Mouse (Mus musculus) stomach, embryonic 14.5 days (tissue): ENCODE results near the gene Zmiz1. TPM values are rescaled to one million over a fixed set of nuclear protein-coding genes. Genes with fewer than 3 reads are reported as not detected.

Experiments
- ATAC-seq: fragments of 200-750 bp; cut with Nextera tagmentation; 2 replicates; pipeline ENCODE4 v1.8.0; 2017; ENCODE audit warnings: low read depth, moderate TSS enrichment; ENCODE audit not compliant: insufficient number of reproducible peaks, insufficient read depth, low FRiP score
- H3K27ac ChIP-seq: fragments of 300-500 bp; sonication (generic); 2 replicates; pipeline ENCODE4 v1.5.1; 2014; ENCODE audit warnings: mild to moderate bottlenecking, low read length, moderate library complexity, mixed read lengths
- H3K27me3 ChIP-seq: fragments of 300-500 bp; sonication (generic); 2 replicates; pipeline ENCODE4 v1.6.1; 2014; ENCODE audit warnings: low read length, control low read depth, mixed read lengths; ENCODE audit not compliant: control insufficient read depth, insufficient read depth
- H3K36me3 ChIP-seq: fragments of 300-500 bp; sonication (generic); 2 replicates; pipeline ENCODE4 v1.6.1; 2014; ENCODE audit warnings: mild to moderate bottlenecking, control low read depth, low read length, moderate library complexity, mixed read lengths; ENCODE audit not compliant: control insufficient read depth, insufficient read depth
- H3K4me1 ChIP-seq: fragments of 300-500 bp; sonication (generic); 2 replicates; pipeline ENCODE4 v1.6.1; 2014; ENCODE audit warnings: low read length, control low read depth, mixed read lengths; ENCODE audit not compliant: control insufficient read depth, insufficient read depth
- H3K4me2 ChIP-seq: fragments of 300-500 bp; sonication (generic); replicated peaks from 2 replicates; pipeline ENCODE4 v1.6.1; 2014; ENCODE audit warnings: low read depth, low read length, control low read depth
- H3K4me3 ChIP-seq: fragments of 300-500 bp; sonication (generic); 2 replicates; pipeline ENCODE4 v1.5.1; 2014; ENCODE audit warnings: low read depth, low read length, control low read depth
- H3K9ac ChIP-seq: fragments of 300-500 bp; sonication (generic); replicated peaks from 2 replicates; pipeline ENCODE4 v1.6.1; 2014; ENCODE audit warnings: low read depth, mild to moderate bottlenecking, control low read depth, low read length, moderate library complexity, mixed read lengths
- H3K9me3 ChIP-seq: fragments of 300-500 bp; sonication (generic); 2 replicates; pipeline ENCODE4 v1.6.1; 2016; ENCODE audit warnings: low read depth, low read length, control low read depth; ENCODE audit not compliant: control insufficient read depth
- WGBS: fragments of 180-500 bp; shearing (Covaris S2); extraction: QIAGEN DNeasy Blood & Tissue Kit; methylation state at CpG from one replicate; pipeline ENCODE4 v1.1.7; 2014; 5-methylcytosine and 5-hydroxymethylcytosine counted together
- polyA plus RNA-seq: library from polyadenylated mRNA; unstranded; fragments of >200 nt; fragmentation: Nextera tagmentation; extraction: Ambion mirVana; gene quantifications from 2 replicates; pipeline ENCODE4 v1.2.1, GENCODE M21; 2014

The Zmiz1 gene
- polyA plus RNA-seq, 1 experiment from 2014 or later = 45.3 TPM

DNA sequence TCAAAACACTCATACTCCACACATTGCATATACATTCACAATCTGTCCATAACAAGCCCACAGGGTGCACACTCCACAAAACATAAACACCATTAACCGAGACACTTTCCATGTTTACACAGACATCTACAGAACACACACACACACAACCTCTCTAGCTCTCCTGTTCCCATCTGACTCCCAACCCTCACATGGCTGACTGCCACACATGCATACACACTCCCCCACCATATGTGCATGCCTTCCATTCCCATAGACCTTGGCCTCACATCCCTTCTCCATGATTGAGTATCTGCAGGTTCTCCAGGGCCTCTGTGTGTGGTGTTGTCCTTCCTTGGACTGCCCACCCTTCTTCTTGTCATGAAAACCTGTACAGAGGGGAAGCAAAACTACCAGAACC is 36.0 kb upstream of the Zmiz1 start:
- Histone ChIP-seq H3K9me3 (no peaks in the 10 kb centered on the region), H3K4me1 (peaks cover 27% of the 10 kb centered on the region), H3K9ac (no peak overlapping the region), H3K4me2 (no peak overlapping the region), H3K27me3 (no peaks in the 10 kb centered on the region), H3K36me3 (no peaks in the 10 kb centered on the region), H3K27ac (no peak overlapping the region), H3K4me3 (no peak overlapping the region)
- 38% methylated on average over 1 of the region's 1 CpGs for WGBS
- ATAC-seq = no peak

DNA sequence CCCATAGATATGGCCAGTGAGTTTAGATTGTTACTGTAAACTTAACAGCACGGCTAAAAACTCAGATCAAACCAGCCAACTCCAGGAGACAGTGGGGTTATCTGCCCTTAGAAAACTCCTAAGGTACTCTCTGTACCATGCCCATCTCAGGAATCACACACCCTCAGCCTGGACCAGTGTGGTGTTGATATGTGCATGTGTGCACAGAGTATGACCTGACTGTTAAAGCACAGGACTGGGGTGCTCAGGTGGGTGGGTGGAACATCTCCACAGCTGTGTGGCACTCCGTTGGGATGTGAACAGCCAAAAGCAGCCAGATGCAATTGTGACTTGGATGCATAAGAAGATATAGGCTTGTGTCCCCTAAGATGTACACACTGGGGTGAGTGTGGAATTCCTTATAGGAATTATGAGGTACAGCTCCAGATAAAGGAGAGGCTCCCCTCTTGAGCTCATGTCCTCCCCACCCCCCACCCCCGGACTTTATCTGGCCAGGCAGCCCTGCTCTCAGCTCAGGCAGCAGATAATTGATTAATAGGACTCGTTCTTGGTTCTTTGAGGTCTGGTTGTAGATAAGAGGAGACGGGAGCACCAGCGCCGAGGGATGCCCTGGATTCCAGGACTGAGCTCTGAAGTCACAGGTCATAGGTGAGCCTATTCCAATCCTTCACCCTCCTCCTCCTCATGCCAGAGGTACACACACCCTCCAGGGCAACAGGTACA is 35.1 kb upstream of the Zmiz1 start:
- Histone ChIP-seq H3K36me3 (no peaks in the 10 kb centered on the region), H3K4me1 (peaks cover 27% of the 10 kb centered on the region), H3K27ac (no peak overlapping the region), H3K4me2 (no peak overlapping the region), H3K9ac (no peak overlapping the region), H3K9me3 (no peaks in the 10 kb centered on the region), H3K27me3 (no peaks in the 10 kb centered on the region), H3K4me3 (no peak overlapping the region)
- WGBS = 33% methylated on average over 7 of the region's 7 CpGs
- ATAC-seq = no peak

DNA sequence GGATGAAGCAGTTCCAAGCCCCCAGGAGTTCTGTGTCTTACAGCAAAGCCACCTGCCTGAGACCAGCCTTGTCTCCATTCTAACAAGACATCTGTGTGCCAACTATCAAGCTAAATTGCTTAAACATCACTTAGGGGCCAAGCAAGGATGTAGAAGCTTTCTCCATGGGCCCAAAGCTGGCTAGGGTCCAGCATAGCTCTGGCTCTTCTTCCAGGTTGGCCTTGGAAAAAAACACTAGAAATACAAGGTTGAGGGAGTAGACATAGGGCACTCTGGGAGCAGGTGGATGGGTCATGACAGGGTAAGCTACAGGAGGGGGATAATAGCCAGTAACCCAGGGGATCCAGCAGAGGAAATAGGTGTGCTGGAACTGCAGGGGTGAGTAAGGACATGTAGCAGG is 20.7 kb upstream of the Zmiz1 start:
- H3K4me2 ChIP-seq = no peak overlapping the region
- H3K27me3 ChIP-seq = no peaks in the 10 kb centered on the region
- H3K9ac ChIP-seq = no peak overlapping the region
- no peaks in the 10 kb centered on the region for H3K4me1 ChIP-seq
- no peak overlapping the region for H3K27ac ChIP-seq
- no peak overlapping the region for H3K4me3 ChIP-seq
- ATAC-seq = no peak
- H3K9me3 ChIP-seq = no peaks in the 10 kb centered on the region
- H3K36me3 ChIP-seq = no peaks in the 10 kb centered on the region

DNA sequence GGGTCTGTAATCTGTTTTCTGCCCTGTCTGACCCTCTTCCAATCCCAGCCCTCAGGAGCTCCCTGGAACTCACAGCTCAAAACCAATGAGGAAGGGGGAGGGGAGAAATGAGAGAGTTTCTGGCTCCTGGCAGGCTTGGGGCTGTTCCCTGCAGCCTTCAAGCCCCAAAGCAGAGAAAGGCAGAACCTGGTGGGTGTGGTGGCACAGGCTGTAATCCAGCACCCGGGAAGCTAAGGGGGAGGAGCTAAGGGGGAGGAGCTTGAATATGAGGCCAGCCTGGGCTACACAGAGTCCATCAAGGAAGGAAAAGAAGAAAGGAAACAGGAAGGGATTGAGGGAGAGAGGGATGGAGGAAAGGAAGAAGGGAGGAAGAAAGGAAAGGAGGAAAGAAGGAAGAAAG is 18.9 kb upstream of the Zmiz1 start:
- no peak for ATAC-seq

DNA sequence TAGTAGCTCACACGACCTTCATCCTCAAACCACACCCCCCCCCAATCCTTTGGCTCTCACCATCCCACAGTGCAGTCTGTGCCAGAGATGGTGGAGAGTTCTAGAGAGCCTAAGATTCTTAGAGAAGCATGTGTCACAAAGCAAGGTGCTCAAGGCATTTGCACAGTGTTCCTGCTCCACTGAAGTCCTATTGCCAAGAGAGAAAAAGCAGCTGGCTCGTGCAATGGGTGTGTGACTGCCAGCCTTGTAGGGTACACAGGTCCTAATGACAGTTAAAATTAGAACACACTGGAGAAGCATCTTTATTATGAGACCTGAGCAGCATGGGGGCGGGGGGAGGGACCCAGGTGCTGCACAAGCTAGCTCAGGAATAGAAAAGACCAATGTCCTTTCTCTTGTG is 18.2 kb upstream of the Zmiz1 start:
- Histone ChIP-seq H3K27ac (no peak overlapping the region), H3K4me2 (no peak overlapping the region), H3K4me1 (no peaks in the 10 kb centered on the region), H3K9ac (no peak overlapping the region), H3K4me3 (no peak overlapping the region), H3K9me3 (no peaks in the 10 kb centered on the region), H3K36me3 (no peaks in the 10 kb centered on the region), H3K27me3 (no peaks in the 10 kb centered on the region)
- WGBS = 67% methylated on average over 3 of the region's 3 CpGs
- no peak for ATAC-seq

More for the DNA sequence above, 18.9 kb upstream of the Zmiz1 start:
- Histone ChIP-seq H3K9ac (no peak overlapping the region), H3K4me2 (no peak overlapping the region), H3K4me3 (no peak overlapping the region), H3K36me3 (no peaks in the 10 kb centered on the region), H3K4me1 (no peaks in the 10 kb centered on the region), H3K9me3 (no peaks in the 10 kb centered on the region), H3K27me3 (no peaks in the 10 kb centered on the region), H3K27ac (no peak overlapping the region)
- 4% methylated on average over 1 of the region's 1 CpGs for WGBS

DNA sequence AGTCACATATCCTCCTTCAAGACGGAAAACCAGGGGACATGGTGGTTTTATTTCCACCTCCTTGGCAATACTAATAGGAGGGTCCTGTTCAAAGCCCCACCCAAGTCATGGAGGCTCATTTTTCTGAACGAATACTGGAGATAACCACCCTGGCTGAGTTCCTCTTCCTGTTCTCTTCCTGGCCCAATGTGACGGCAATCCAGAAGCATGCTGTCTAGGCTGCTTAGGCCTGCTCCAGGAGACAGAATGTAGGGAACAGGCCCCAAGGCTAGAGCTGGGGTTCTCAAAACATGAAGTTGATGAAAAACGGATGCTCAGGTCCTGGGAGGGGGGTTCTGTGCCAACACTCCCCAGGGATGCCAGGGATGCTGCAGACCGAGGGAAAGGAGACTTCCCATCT is 17.5 kb upstream of the Zmiz1 start:
- 71% methylated on average over 5 of the region's 5 CpGs for WGBS
- Histone ChIP-seq H3K27ac (no peak overlapping the region), H3K36me3 (no peaks in the 10 kb centered on the region), H3K27me3 (no peaks in the 10 kb centered on the region), H3K4me2 (no peak overlapping the region), H3K9ac (no peak overlapping the region), H3K4me3 (no peak overlapping the region), H3K9me3 (no peaks in the 10 kb centered on the region), H3K4me1 (no peaks in the 10 kb centered on the region)
- ATAC-seq = no peak

DNA sequence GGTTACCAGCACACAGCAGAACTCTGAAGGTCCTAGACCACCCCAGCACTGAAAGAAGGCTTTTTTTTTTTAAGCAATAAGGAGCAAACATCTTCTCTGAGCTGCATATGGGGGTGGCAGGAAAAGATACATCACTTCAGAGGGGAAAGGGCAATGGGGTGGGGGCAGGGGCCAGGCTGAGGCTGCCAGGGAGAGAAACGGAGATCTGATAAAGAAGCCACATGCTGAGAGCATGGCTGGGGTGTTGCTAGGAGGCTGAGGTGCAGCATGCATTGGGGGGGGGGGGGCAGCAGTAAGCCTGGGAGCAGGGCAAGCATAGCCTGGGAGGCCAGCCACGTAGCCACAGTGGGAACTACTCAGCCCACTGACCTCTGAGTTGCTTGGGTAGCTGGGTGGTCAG is 16.3 kb upstream of the Zmiz1 start:
- H3K4me1 ChIP-seq = no peaks in the 10 kb centered on the region
- no peak overlapping the region for H3K4me3 ChIP-seq
- H3K4me2 ChIP-seq = no peak overlapping the region
- H3K36me3 ChIP-seq = no peaks in the 10 kb centered on the region
- WGBS = 61% methylated on average over 2 of the region's 2 CpGs
- no peak overlapping the region for H3K9ac ChIP-seq
- no peak for ATAC-seq
- H3K27me3 ChIP-seq = no peaks in the 10 kb centered on the region
- no peak overlapping the region for H3K27ac ChIP-seq
- no peaks in the 10 kb centered on the region for H3K9me3 ChIP-seq

DNA sequence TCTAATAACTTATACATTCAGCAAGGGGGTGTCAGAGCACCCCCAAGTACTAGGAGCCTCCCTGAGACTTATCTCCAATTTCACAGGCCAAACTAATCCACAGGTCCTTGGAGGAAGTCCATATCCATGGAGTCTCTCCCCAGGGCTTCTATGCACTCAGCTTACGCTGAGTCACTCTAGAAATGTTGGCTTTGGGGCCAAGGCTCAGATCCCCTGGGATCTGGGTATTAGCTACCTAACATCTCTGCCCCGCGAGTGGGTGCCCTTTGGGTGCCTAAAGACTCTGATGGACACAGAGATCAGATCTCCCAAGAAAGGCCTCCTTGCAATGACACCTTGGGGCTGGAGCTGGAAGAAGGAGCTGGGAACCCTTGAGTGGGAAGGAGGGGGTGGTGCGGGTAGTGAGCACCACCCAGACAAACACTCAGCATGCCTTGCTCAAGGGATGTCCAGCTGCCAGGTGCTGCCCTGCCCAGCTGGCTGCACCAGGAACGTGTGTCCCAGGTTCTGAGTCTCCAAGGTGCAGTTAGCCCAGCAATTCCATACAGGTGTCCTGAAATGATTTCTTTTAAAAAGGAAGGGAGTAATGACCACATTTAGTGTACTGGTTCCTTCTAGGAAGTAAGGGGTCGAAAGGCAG is 11.7 kb upstream of the Zmiz1 start:
- Histone ChIP-seq H3K4me2 (no peak overlapping the region), H3K27me3 (no peaks in the 10 kb centered on the region), H3K9ac (no peak overlapping the region), H3K4me1 (peaks cover 5% of the 10 kb centered on the region; the same call in 1 of the 2 replicates), H3K27ac (no peak overlapping the region), H3K9me3 (no peaks in the 10 kb centered on the region), H3K36me3 (no peaks in the 10 kb centered on the region), H3K4me3 (no peak overlapping the region)
- WGBS = 78% methylated on average over 6 of the region's 6 CpGs
- ATAC-seq = no peak

DNA sequence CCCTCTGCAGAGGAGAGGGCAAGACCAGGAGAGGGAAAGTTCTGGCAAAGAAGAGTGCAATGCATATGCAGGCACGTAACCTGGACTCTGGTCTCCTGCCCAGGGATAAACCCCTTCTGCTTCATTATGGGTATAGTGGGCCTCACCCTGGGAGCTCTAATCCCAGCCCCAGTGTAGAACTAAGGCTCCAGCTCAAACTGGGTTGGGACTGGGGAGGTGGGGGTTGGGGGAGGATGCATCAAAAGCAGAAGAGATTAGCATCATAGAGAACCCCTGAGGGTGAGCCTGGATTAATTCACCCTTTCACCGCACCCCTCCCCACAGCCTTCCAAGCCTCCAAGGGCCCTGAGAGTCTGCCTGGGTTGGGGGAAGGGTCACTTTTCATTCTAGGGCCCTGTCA is 10.5 kb upstream of the Zmiz1 start:
- ATAC-seq = no peak
- peaks cover 11% of the 10 kb centered on the region; the same call in 1 of the 2 replicates for H3K4me1 ChIP-seq
- H3K4me3 ChIP-seq = no peak overlapping the region
- no peaks in the 10 kb centered on the region for H3K9me3 ChIP-seq
- H3K4me2 ChIP-seq = no peak overlapping the region
- H3K27ac ChIP-seq = no peak overlapping the region
- H3K36me3 ChIP-seq = no peaks in the 10 kb centered on the region
- no peak overlapping the region for H3K9ac ChIP-seq
- 83% methylated on average over 2 of the region's 2 CpGs for WGBS
- H3K27me3 ChIP-seq = no peaks in the 10 kb centered on the region
